Mouse (Mus musculus): ENCODE data around the gene Calhm5. TPM values are rescaled to one million over a fixed set of nuclear protein-coding genes. Genes with fewer than 3 reads are reported as not detected.

Gene Calhm5
- total and polyA plus RNA-seq, 2 experiments: 0.04 to 0.18 TPM

DNA sequence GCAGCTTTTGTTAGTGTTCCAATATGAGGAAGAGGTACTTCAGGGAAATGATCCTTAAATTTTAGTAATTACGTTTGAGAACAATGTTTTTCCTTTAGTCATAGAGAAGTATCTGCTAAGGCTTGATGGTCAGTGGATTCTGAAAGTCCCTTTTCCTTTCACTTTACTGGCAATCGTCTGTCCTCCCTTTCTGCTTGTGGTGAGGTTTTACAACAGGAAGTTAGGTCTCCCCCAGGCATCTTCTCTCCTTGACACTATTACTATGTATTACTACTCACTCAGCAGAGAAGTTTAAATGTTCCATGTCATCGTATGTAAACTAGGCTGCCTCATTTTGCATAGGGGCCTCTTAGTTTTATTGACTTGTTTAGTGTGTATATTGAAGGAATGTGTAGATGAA is 6.8 kb downstream of the Calhm5 start:
- Histone ChIP-seq H3K4me1 (ENCODE audit: control insufficient read depth, insufficient read depth, low read length) (no peaks in the 10 kb centered on the region), H3K9ac (ENCODE audit: low read depth, low read length) (no peak overlapping the region), H3K4me3 (ENCODE audit: insufficient read depth, low read depth, low read length) (no peak overlapping the region), H3K79me2 (ENCODE audit: control insufficient read depth, insufficient read depth, low read length) (no peaks in the 10 kb centered on the region), H3K27me3 (ENCODE audit: control insufficient read depth, insufficient read depth, low read length) (no peaks in the 10 kb centered on the region), H3K36me3 (ENCODE audit: control insufficient read depth, insufficient read depth, low read length) (no peaks in the 10 kb centered on the region), H3K27ac (replicated peaks; ENCODE audit: insufficient read depth, low read depth, low read length) (no peak overlapping the region)
- no peak for DNase-seq (ENCODE audit: extremely low read depth, low read depth, low spot score)
- TF ChIP-seq POLR2A (IDR thresholded peaks at IDR 0.05; ENCODE audit: extremely low read depth, insufficient read depth, low read length) (no peak), CTCF (IDR thresholded peaks at IDR 0.05; ENCODE audit: low read depth, low read length) (no peak)
- 69% methylated on average over 3 of the region's 3 CpGs for WGBS

DNA sequence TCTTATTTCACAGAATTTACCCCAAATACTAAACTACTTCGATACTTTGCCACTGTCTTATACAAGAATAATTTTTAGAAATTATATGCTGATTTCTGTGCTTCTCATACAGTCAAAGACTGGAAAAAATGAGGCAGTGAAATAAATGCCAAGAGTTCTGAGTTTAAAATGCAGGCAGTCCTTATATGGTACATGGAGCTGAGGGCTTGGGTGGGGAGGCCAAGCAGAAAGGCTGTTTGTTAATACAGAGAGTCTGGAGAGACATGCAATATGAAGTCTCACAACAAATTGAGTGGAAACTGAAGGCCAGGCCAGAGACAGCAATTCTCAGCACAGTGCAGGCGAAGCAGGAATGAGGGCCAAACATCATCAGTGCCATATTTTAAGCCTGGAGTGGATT is 7.8 kb downstream of the Calhm5 start:
- no peaks in the 10 kb centered on the region for H3K36me3 ChIP-seq (ENCODE audit: control insufficient read depth, insufficient read depth, low read length)
- WGBS: 94% methylated on average over 2 of the region's 2 CpGs
- no peak for TF ChIP-seq POLR2A (IDR thresholded peaks at IDR 0.05; ENCODE audit: extremely low read depth, insufficient read depth, low read length)
- no peak for TF ChIP-seq CTCF (IDR thresholded peaks at IDR 0.05; ENCODE audit: low read depth, low read length)
- no peak overlapping the region for H3K27ac ChIP-seq (replicated peaks; ENCODE audit: insufficient read depth, low read depth, low read length)
- no peak for DNase-seq (ENCODE audit: extremely low read depth, low read depth, low spot score)
- H3K9ac ChIP-seq (ENCODE audit: low read depth, low read length): no peak overlapping the region
- no peaks in the 10 kb centered on the region for H3K27me3 ChIP-seq (ENCODE audit: control insufficient read depth, insufficient read depth, low read length)
- H3K79me2 ChIP-seq (ENCODE audit: control insufficient read depth, insufficient read depth, low read length): no peaks in the 10 kb centered on the region
- no peak overlapping the region for H3K4me3 ChIP-seq (ENCODE audit: insufficient read depth, low read depth, low read length)
- H3K4me1 ChIP-seq (ENCODE audit: control insufficient read depth, insufficient read depth, low read length): no peaks in the 10 kb centered on the region

- H3K9ac ChIP-seq (ENCODE audit: low read depth, low read length): no peak overlapping the region
- 86% methylated on average over 1 of the region's 1 CpGs for WGBS
- no peak overlapping the region for H3K4me3 ChIP-seq (ENCODE audit: insufficient read depth, low read depth, low read length)
- no peaks in the 10 kb centered on the region for H3K79me2 ChIP-seq (ENCODE audit: control insufficient read depth, insufficient read depth, low read length)
- no peaks in the 10 kb centered on the region for H3K27me3 ChIP-seq (ENCODE audit: control insufficient read depth, insufficient read depth, low read length)
- no peaks in the 10 kb centered on the region for H3K36me3 ChIP-seq (ENCODE audit: control insufficient read depth, insufficient read depth, low read length)
- TF ChIP-seq POLR2A (IDR thresholded peaks at IDR 0.05; ENCODE audit: extremely low read depth, insufficient read depth, low read length) (no peak), CTCF (IDR thresholded peaks at IDR 0.05; ENCODE audit: low read depth, low read length) (no peak)
- no peak for DNase-seq (ENCODE audit: extremely low read depth, low read depth, low spot score)
- H3K27ac ChIP-seq (replicated peaks; ENCODE audit: insufficient read depth, low read depth, low read length): no peak overlapping the region
- H3K4me1 ChIP-seq (ENCODE audit: control insufficient read depth, insufficient read depth, low read length): no peaks in the 10 kb centered on the region
Measured at GRCm38 (mm10) chr10:34086514-34086913, 9.8 kb downstream of the Calhm5 start.

DNA sequence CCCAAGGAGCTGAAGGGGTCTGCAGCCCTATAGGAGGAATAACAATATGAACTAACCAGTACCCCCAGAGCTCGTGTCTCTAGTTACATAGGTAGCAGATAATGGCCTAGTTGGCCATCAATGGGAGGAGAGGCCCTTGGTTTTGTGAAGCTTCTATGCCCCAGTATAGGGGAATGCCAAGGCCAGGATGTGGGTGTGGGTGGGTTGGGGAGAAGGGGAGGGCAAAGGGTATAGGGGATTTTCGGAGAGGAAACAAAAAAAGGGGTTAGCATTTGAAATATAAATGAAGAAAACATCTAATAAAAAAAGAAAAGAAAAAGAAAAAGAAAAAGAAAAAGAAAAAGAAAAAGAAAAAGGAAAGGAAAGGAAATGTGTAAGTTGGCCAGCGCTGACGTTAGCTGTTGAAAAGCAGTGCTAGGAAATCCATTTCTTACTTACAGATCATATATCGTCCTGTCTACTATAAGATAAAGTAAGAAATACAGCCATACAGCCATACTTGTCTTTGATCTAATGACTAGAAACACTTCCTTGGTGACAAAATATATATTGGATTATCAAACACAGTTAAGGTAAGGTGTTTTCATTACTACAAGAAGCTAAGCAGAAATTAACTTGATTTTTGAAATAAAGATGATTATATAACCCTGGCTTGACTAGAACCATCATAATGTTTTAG is 21.7 kb downstream of the Calhm5 start:
- no peaks in the 10 kb centered on the region for H3K4me1 ChIP-seq (ENCODE audit: control insufficient read depth, insufficient read depth, low read length)
- H3K36me3 ChIP-seq (ENCODE audit: control insufficient read depth, insufficient read depth, low read length): no peaks in the 10 kb centered on the region
- no peak for TF ChIP-seq POLR2A (IDR thresholded peaks at IDR 0.05; ENCODE audit: extremely low read depth, insufficient read depth, low read length)
- TF ChIP-seq CTCF (IDR thresholded peaks at IDR 0.05; ENCODE audit: low read depth, low read length): no peak
- no peak for DNase-seq (ENCODE audit: extremely low read depth, low read depth, low spot score)
- H3K79me2 ChIP-seq (ENCODE audit: control insufficient read depth, insufficient read depth, low read length): no peaks in the 10 kb centered on the region
- no peaks in the 10 kb centered on the region for H3K27me3 ChIP-seq (ENCODE audit: control insufficient read depth, insufficient read depth, low read length)
- H3K9ac ChIP-seq (ENCODE audit: low read depth, low read length): no peak overlapping the region
- no peak overlapping the region for H3K27ac ChIP-seq (replicated peaks; ENCODE audit: insufficient read depth, low read depth, low read length)
- WGBS: 83% methylated on average over 5 of the region's 5 CpGs
- H3K4me3 ChIP-seq (ENCODE audit: insufficient read depth, low read depth, low read length): no peak overlapping the region

- Histone ChIP-seq H3K4me1 (ENCODE audit: control insufficient read depth, insufficient read depth, low read length) (no peaks in the 10 kb centered on the region), H3K27ac (replicated peaks; ENCODE audit: insufficient read depth, low read depth, low read length) (no peak overlapping the region), H3K27me3 (ENCODE audit: control insufficient read depth, insufficient read depth, low read length) (no peaks in the 10 kb centered on the region; the same call in 1 of the 2 replicates), H3K79me2 (ENCODE audit: control insufficient read depth, insufficient read depth, low read length) (no peaks in the 10 kb centered on the region), H3K4me3 (ENCODE audit: insufficient read depth, low read depth, low read length) (no peak overlapping the region), H3K36me3 (ENCODE audit: control insufficient read depth, insufficient read depth, low read length) (no peaks in the 10 kb centered on the region), H3K9ac (ENCODE audit: low read depth, low read length) (no peak overlapping the region)
- no peak for DNase-seq (ENCODE audit: extremely low read depth, low read depth, low spot score)
- WGBS: 74% methylated on average over 2 of the region's 2 CpGs
- no peak for TF ChIP-seq CTCF (IDR thresholded peaks at IDR 0.05; ENCODE audit: low read depth, low read length)
- no peak for TF ChIP-seq POLR2A (IDR thresholded peaks at IDR 0.05; ENCODE audit: extremely low read depth, insufficient read depth, low read length)
Measured at GRCm38 (mm10) chr10:34071650-34072049, 24.7 kb downstream of the Calhm5 start.

GRCm38 (mm10) chr10:34070999-34071492 is 25.3 kb downstream of the Calhm5 start:
- Histone ChIP-seq H3K27me3 (ENCODE audit: control insufficient read depth, insufficient read depth, low read length) (no peaks in the 10 kb centered on the region; the same call in 1 of the 2 replicates), H3K36me3 (ENCODE audit: control insufficient read depth, insufficient read depth, low read length) (no peaks in the 10 kb centered on the region), H3K79me2 (ENCODE audit: control insufficient read depth, insufficient read depth, low read length) (no peaks in the 10 kb centered on the region), H3K27ac (replicated peaks; ENCODE audit: insufficient read depth, low read depth, low read length) (no peak overlapping the region), H3K4me3 (ENCODE audit: insufficient read depth, low read depth, low read length) (no peak overlapping the region), H3K9ac (ENCODE audit: low read depth, low read length) (no peak overlapping the region), H3K4me1 (ENCODE audit: control insufficient read depth, insufficient read depth, low read length) (no peaks in the 10 kb centered on the region)
- DNase-seq (ENCODE audit: extremely low read depth, low read depth, low spot score): no peak
- TF ChIP-seq POLR2A (IDR thresholded peaks at IDR 0.05; ENCODE audit: extremely low read depth, insufficient read depth, low read length) (no peak), CTCF (IDR thresholded peaks at IDR 0.05; ENCODE audit: low read depth, low read length) (no peak)
- WGBS: 60% methylated on average over 5 of the region's 5 CpGs

Data from liver, adult 2 months (tissue).